Mouse (Mus musculus) lung, adult 18-20 months (tissue): ENCODE results near the gene Enah.
A peak's percentile ranks its signal among the peaks of the same experiment; 100 is the strongest.

Source experiments
- DNase-seq, 2 experiments: peaks; one replicate each; pipeline ENCODE4 v3.0.0; 2022; ENCODE audit warnings: mixed read lengths in 2 of 2

The Enah gene

DNA sequence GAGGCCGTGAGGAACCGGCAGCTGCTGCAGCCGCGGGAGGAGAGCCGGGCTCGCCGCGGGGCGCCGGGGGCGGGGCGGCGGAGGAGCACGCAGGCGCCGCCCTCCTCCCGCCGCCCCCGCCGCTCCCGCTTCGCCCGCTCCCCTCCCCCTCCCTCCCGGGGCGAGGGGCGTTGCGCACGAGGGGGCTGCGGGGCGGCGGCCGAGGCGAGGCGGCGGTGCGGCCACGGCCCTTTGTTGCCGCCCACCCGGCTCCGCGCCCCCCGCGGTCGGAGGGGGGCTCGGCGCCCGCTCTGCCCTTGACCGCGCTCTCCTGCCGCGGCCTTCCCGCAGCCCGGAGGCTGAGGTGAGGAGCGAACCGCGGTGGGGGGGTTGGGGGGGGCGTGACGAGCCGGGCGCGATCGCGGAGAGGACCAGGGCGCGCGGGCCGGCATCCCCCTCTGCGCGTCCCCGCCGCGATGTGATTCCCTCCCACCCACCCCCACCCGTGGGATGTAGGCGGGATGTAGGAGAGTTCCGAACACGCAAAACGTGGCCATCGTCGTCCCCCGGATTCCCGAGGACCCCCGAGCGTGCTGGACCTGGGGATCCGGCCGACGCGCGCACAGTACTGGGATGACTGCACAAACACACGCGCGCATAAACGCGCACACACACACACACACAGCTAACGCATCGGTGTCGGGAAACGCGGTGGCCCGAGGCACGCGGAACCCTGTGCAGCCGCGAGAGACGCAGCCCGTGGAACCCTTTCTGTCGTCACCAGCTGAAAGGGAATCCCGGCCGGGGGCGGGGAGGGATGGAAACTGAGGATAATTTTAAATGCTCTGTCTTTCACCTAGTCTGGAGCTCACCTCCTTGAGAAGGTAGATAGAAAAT, at the start of gene Enah:
Gene Enah, minus strand, starts transcription at position 65 of the 876 bp plus-strand sequence.
- peak; percentile 44 to 60 for DNase-seq

- no peak for DNase-seq
These were observed 48.3 kb upstream of the Enah start for GRCm38 (mm10) chr1:182068136-182068535.

- DNase-seq: no peak
These were observed 47.0 kb upstream of the Enah start for GRCm38 (mm10) chr1:182066527-182067465.

- DNase-seq: no peak
These were observed 43.9 kb upstream of the Enah start for GRCm38 (mm10) chr1:182063716-182064115.

GRCm38 (mm10) chr1:182062801-182063200, 43.0 kb upstream of the Enah start:
- no peak for DNase-seq

DNA sequence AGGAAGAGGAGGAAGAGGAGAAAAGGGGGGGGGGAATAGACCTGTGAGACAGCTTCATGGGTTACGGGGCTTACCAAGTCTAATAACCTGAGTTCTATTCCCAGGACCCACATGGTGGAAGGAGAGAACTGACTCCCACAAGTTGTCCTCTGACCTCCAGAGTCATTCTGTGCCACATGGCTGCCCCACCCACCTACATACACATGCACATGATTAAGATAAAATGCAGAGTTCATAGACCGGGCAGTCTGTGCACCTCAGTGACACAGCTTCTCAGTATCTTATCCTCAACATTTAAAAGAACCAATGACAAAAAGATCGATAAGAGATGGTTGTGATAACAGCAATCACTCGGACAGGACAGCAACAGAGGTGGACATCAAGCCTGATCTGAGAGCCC, 41.4 kb upstream of the Enah start:
- DNase-seq: no peak

GRCm38 (mm10) chr1:182059806-182060205, 40.0 kb upstream of the Enah start:
- DNase-seq: no peak

DNA sequence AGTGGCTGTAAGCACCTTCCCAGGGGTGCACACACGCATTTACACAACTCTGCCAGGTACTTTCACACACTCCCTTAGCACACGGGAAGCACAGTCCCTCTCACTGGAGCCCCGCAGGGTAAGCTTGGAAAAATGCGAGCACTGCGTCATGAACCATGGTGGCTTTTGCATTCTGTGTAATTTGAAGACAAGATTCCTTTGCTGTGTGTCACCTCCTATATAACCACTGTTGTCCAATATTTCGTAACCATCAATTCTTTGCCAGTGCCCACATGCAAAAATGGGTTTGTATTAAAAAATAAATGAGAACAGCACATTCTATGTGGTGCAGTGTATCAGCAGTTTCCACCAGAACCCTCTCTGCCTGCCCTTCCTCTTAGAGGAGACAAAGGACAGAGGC, 38.2 kb upstream of the Enah start:
- no peak for DNase-seq

DNA sequence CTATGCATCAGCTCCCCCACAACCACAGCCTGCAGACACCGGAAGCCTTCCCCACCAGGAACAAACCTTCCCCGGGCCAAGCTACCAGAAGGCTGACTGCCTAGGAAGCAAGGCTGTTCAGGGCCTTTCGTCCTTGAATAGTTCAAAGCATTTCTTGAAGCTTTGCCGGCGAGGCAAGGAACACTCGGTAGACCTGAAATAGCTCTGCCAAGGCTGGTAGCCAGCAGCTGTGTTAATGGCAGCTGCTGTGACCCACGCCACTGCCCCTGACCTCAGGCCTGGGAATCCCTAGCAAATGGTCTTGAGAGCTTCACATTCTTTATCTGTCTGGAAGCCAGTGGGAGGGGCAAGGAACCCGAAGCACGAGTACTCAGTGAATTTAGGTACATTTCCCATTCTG, 35.3 kb upstream of the Enah start:
- DNase-seq: no peak

- DNase-seq: no peak
These were observed 34.9 kb upstream of the Enah start for GRCm38 (mm10) chr1:182054651-182055050.

GRCm38 (mm10) chr1:182052973-182053372, 33.2 kb upstream of the Enah start:
- DNase-seq: no peak

DNA sequence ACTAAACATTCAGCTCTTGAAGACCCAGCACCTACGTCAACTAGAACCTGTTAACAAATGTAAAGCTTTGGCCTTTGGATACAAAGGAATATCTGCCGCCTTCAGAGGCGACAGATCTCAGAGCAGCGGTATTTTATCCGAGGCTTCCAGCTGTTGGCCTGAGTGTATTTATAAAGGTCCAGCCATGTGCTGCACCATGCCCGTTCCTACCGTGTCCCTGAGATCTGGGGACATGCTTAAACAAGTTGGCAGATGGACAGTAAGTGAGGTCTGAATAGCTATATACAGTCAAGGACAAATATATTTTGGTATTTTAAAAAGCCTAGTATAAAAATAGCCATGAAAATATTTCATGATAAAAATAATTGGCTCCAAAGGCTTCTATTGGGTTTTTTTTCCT, 32.6 kb upstream of the Enah start:
- DNase-seq: no peak

GRCm38 (mm10) chr1:182049813-182050212, 30.0 kb upstream of the Enah start:
- DNase-seq: no peak

DNA sequence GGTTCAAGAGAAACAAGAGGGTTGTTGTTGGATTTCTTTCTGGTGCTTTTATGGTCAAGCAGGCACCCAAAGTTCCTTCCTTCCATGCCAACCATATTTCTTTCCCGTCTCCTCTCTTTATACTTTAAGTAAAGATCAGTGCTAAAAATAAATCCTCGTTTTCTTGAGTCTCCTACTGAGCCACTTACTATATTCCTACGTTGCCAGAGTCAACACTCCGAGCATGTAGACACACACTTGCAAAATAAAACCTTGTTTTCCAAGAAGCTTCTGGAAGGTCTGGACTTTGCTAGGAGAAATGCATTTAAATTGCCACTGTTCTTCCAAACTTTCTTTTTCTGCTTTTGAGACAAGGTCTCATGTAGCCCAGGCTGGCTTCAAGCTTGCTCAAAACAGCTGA, 28.3 kb upstream of the Enah start:
- peak in 1 of 2 experiments; percentile 28 for DNase-seq

- no peak for DNase-seq
These were observed 27.4 kb upstream of the Enah start for GRCm38 (mm10) chr1:182047016-182047690.

GRCm38 (mm10) chr1:182045208-182045607, 25.4 kb upstream of the Enah start:
- DNase-seq: no peak

GRCm38 (mm10) chr1:182040538-182040937, 20.7 kb upstream of the Enah start:
- DNase-seq: no peak

- DNase-seq: no peak
These were observed 12.0 kb upstream of the Enah start for GRCm38 (mm10) chr1:182031757-182032156.

DNA sequence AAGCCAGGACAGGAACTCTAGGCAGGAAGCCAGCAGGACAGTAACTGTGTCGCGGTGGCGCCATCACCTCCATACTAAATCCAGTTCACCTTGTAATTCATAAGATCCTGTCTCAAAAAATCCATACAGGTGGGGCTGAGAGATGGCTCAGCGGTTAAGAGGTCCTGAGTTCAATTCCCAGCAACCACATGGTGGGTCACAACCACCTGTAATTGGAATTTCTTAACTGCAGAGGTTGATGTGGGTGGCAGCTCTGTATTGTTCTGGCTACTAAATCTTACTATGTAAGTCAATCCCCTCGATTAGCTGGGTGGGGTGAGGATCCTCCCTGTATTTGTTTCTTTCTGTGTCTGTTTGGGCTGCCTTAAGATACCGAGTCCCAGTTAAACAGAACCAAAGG, 11.3 kb upstream of the Enah start:
- DNase-seq: no peak

- DNase-seq: no peak
These were observed 10.3 kb upstream of the Enah start for GRCm38 (mm10) chr1:182029989-182030649.

GRCm38 (mm10) chr1:182028231-182029210, 8.7 kb upstream of the Enah start:
- DNase-seq: no peak
